Comparison of ENCODE assay signal across 8 mouse cellular contexts in genomic region chr9:116138595-116139134, GRCm38 (mm10). TPM values are rescaled to one million over a fixed set of nuclear protein-coding genes. Genes with fewer than 3 reads are reported as not detected.
A peak's percentile ranks its signal among the peaks of the same experiment; 100 is the strongest.
DNase-seq lines count a peak whose midpoint lies in the region; ATAC-seq lines count a peak whose summit lies in the region.

No protein-coding gene starts in this region.

- peaks cover 27% of the 10 kb centered on the region for H3K4me1 ChIP-seq in embryonic facial prominence, embryonic 15.5 days
- H3K4me1 ChIP-seq in heart, embryonic 11.5 days (ENCODE audit: control insufficient read depth, insufficient read depth, low read length): peaks cover 8% of the 10 kb centered on the region; the same call in 1 of the 2 replicates

- no peak overlapping the region for H3K9ac ChIP-seq in embryonic facial prominence, embryonic 15.5 days
- H3K9ac ChIP-seq in heart, embryonic 11.5 days (ENCODE audit: low read depth, low read length): no peak overlapping the region

- peak overlapping the region; percentile 77 for H3K27ac ChIP-seq in embryonic facial prominence, embryonic 15.5 days (replicated peaks)
- H3K27ac ChIP-seq in heart, embryonic 11.5 days (ENCODE audit: low read depth, low read length): no peak overlapping the region

- no peaks in the 10 kb centered on the region for H3K27me3 ChIP-seq in embryonic facial prominence, embryonic 15.5 days
- H3K27me3 ChIP-seq in heart, embryonic 11.5 days (ENCODE audit: control insufficient read depth, insufficient read depth, low read length): no peaks in the 10 kb centered on the region

- peak; percentile 65 for ATAC-seq in embryonic facial prominence, embryonic 15.5 days (ENCODE audit: insufficient number of reproducible peaks, low FRiP score, low TSS enrichment, low read depth)
- no peak for ATAC-seq in heart, embryonic 11.5 days (replicated peaks; ENCODE audit: insufficient number of reproducible peaks, low FRiP score, low TSS enrichment)

- intact Hi-C loops in heart, postnatal 25 days (cut with DNase I): loop anchor here (5.0 kb wide), 1 partner anchor 46 kb away; no protein-coding TSS in a partner anchor

- no peak overlapping the region for H3K4me2 ChIP-seq in embryonic facial prominence, embryonic 15.5 days (replicated peaks)
- H3K4me2 ChIP-seq in heart, embryonic 11.5 days: no peak overlapping the region

- H3K4me3 ChIP-seq in embryonic facial prominence, embryonic 15.5 days (replicated peaks): no peak overlapping the region
- H3K4me3 ChIP-seq in heart, embryonic 11.5 days (ENCODE audit: low read depth, low read length): no peak overlapping the region

- H3K36me3 ChIP-seq in embryonic facial prominence, embryonic 15.5 days: no peaks in the 10 kb centered on the region
- no peaks in the 10 kb centered on the region for H3K36me3 ChIP-seq in heart, embryonic 11.5 days (ENCODE audit: control insufficient read depth, insufficient read depth, low read length)

- DNase-seq in right cerebral cortex, adult 18-20 months: peak; percentile 49
- no peak for DNase-seq in right cerebral cortex, postnatal 4 days
- peak; percentile 39 to 41 for DNase-seq in layer of hippocampus, postnatal 14 days (ENCODE audit: low spot score in 2 of 2)
- DNase-seq in skeletal muscle tissue, adult 2 months (ENCODE audit: low read depth, low spot score): peak; percentile 55
- no peak for DNase-seq in heart, postnatal 25 days (ENCODE audit: low spot score)
- DNase-seq in cerebellum, postnatal 25 days: no peak

- H3K9me3 ChIP-seq in embryonic facial prominence, embryonic 15.5 days (replicated peaks): no peaks in the 10 kb centered on the region
- no peaks in the 10 kb centered on the region for H3K9me3 ChIP-seq in heart, embryonic 11.5 days (replicated peaks; ENCODE audit: control insufficient read depth, low read length)

- WGBS in embryonic facial prominence, embryonic 15.5 days: 25% methylated on average over 11 of the region's 11 CpGs
- 78% methylated on average over 11 of the region's 11 CpGs for WGBS in heart, embryonic 11.5 days (ENCODE audit: insufficient replicate concordance)

RNA-seq across cellular contexts. Expression of gene Tgfbr2, which starts 36.5 kb away (rescaled TPM):
- polyA plus RNA-seq in embryonic facial prominence, embryonic 15.5 days (2015; fragmentation: Nextera tagmentation; extraction: Ambion mirVana): 48.8 and 49.6 TPM in 2 replicates
- total RNA-seq in layer of hippocampus, postnatal 14 days (2021): 10 to 100 TPM; 13.0 to 14.7 TPM
- 10 to 100 TPM; 35.7 to 37.0 TPM for total RNA-seq in heart, postnatal 25 days (2021)
- 12.4 and 13.8 TPM in 2 replicates for polyA plus RNA-seq in heart, embryonic 11.5 days (2014; fragmentation: Nextera tagmentation; extraction: Ambion mirVana)

Comparison
In these comparisons a context has a peak if more than half of its experiments do, and no peak if none do; other contexts are left out.
1. DNase-seq: peak in right cerebral cortex, adult 18-20 months (single experiment), layer of hippocampus, postnatal 14 days (2 of 2) and skeletal muscle tissue, adult 2 months (single experiment); none in right cerebral cortex, postnatal 4 days (single experiment), heart, postnatal 25 days (single experiment) and cerebellum, postnatal 25 days (0 of 2).